Mouse (Mus musculus) heart, embryonic 10.5 days (tissue): ENCODE measurements at regions not wholly inside any gene's neighbourhood (a gene's known extent, or its start where the extent isn't known, plus 50 kb on each side); places are given as distances from the start of the nearest gene placed in this dataset.

Source experiments
- DNase-seq: peaks from one replicate; pipeline ENCODE4 v3.0.0-alpha.2; 2017; ENCODE audit warnings: low spot score
- H3K27ac ChIP-seq: fragments of 300-500 bp; sonication (generic); 2 replicates; pipeline ENCODE4 v1.5.1; 2016; ENCODE audit warnings: mild to moderate bottlenecking
- H3K27me3 ChIP-seq: fragments of 300-500 bp; sonication (generic); 2 replicates; pipeline ENCODE4 v1.6.1; 2016; ENCODE audit warnings: mild to moderate bottlenecking; ENCODE audit not compliant: poor library complexity, insufficient read depth, severe bottlenecking
- H3K36me3 ChIP-seq: fragments of 300-500 bp; sonication (generic); 2 replicates; pipeline ENCODE4 v1.6.1; 2016; ENCODE audit warnings: mild to moderate bottlenecking, moderate library complexity
- H3K4me1 ChIP-seq: fragments of 300-500 bp; sonication (generic); 2 replicates; pipeline ENCODE4 v1.6.1; 2016; ENCODE audit warnings: mild to moderate bottlenecking
- H3K4me3 ChIP-seq: fragments of 300-500 bp; sonication (generic); 2 replicates; pipeline ENCODE4 v1.5.1; 2016; ENCODE audit warnings: mild to moderate bottlenecking, moderate library complexity
- H3K9me3 ChIP-seq: fragments of 300-500 bp; sonication (generic); 2 replicates; pipeline ENCODE4 v1.6.1; 2016; ENCODE audit warnings: mild to moderate bottlenecking, moderate library complexity
- WGBS: fragments of 180-500 bp; shearing (Covaris S2); methylation state at CpG from one replicate; pipeline ENCODE4 v1.1.7; 2016; 5-methylcytosine and 5-hydroxymethylcytosine counted together

- Histone ChIP-seq H3K27me3 (no peaks in the 10 kb centered on the region), H3K36me3 (no peaks in the 10 kb centered on the region), H3K4me1 (peaks cover 79% of the 10 kb centered on the region), H3K27ac (peak overlapping the region; percentile 94), H3K4me3 (peak overlapping the region; percentile 47; the same call in 1 of the 2 replicates), H3K9me3 (no peaks in the 10 kb centered on the region)
- DNase-seq, result no peak
- WGBS, result 53% methylated on average over 4 of the region's 4 CpGs
These were observed 87.6 kb downstream of the 1700001O22Rik start for GRCm38 (mm10) chr2:30715720-30716310.

GRCm38 (mm10) chr2:30713535-30713934 lies 89.9 kb downstream of the 1700001O22Rik start:
- no peak for DNase-seq
- no peaks in the 10 kb centered on the region for H3K36me3 ChIP-seq
- peaks cover 73% of the 10 kb centered on the region for H3K4me1 ChIP-seq
- H3K9me3 ChIP-seq, result no peaks in the 10 kb centered on the region
- WGBS, result 25% methylated on average over 3 of the region's 3 CpGs
- H3K4me3 ChIP-seq, result no peak overlapping the region
- H3K27me3 ChIP-seq, result no peaks in the 10 kb centered on the region
- peak overlapping the region; percentile 96 for H3K27ac ChIP-seq

GRCm38 (mm10) chr2:30712841-30713401 lies 90.5 kb downstream of the 1700001O22Rik start:
- H3K4me1 ChIP-seq, result peaks cover 73% of the 10 kb centered on the region
- H3K27ac ChIP-seq, result peak overlapping the region; percentile 96
- H3K36me3 ChIP-seq, result no peaks in the 10 kb centered on the region
- WGBS, result 54% methylated on average over 9 of the region's 9 CpGs
- no peak for DNase-seq
- H3K27me3 ChIP-seq, result no peaks in the 10 kb centered on the region
- H3K4me3 ChIP-seq, result no peak overlapping the region
- H3K9me3 ChIP-seq, result no peaks in the 10 kb centered on the region

GRCm38 (mm10) chr2:30711853-30712498 lies 91.5 kb downstream of the 1700001O22Rik start:
- peak; percentile 85 for DNase-seq
- WGBS, result under 1% methylated on average over 63 of the region's 63 CpGs
- H3K36me3 ChIP-seq, result no peaks in the 10 kb centered on the region
- peaks cover 72% of the 10 kb centered on the region for H3K4me1 ChIP-seq
- no peaks in the 10 kb centered on the region for H3K9me3 ChIP-seq
- H3K27ac ChIP-seq, result peak overlapping the region; percentile 96
- peak overlapping the region; percentile 68 for H3K4me3 ChIP-seq
- no peaks in the 10 kb centered on the region for H3K27me3 ChIP-seq

GRCm38 (mm10) chr2:30711476-30711852 lies 92.0 kb downstream of the 1700001O22Rik start:
- DNase-seq, result no peak
- H3K36me3 ChIP-seq, result no peaks in the 10 kb centered on the region
- peak overlapping the region; percentile 96 for H3K27ac ChIP-seq
- H3K9me3 ChIP-seq, result no peaks in the 10 kb centered on the region
- 6% methylated on average over 14 of the region's 15 CpGs for WGBS
- H3K4me1 ChIP-seq, result peaks cover 72% of the 10 kb centered on the region
- no peaks in the 10 kb centered on the region for H3K27me3 ChIP-seq
- peak overlapping the region; percentile 68 for H3K4me3 ChIP-seq

GRCm38 (mm10) chr2:30710895-30711294 lies 92.6 kb downstream of the 1700001O22Rik start:
- Histone ChIP-seq H3K4me1 (peaks cover 72% of the 10 kb centered on the region), H3K36me3 (no peaks in the 10 kb centered on the region), H3K4me3 (no peak overlapping the region), H3K27me3 (no peaks in the 10 kb centered on the region), H3K27ac (peak overlapping the region; percentile 96; the same call in 1 of the 2 replicates), H3K9me3 (no peaks in the 10 kb centered on the region)
- 94% methylated on average over 7 of the region's 7 CpGs for WGBS
- no peak for DNase-seq

GRCm38 (mm10) chr2:30709386-30709884 lies 94.0 kb downstream of the 1700001O22Rik start:
- 55% methylated on average over 3 of the region's 3 CpGs for WGBS

GRCm38 (mm10) chr2:30708762-30709385 lies 94.6 kb downstream of the 1700001O22Rik start:
- H3K4me3 ChIP-seq, result peak overlapping the region; percentile 58
- no peaks in the 10 kb centered on the region for H3K27me3 ChIP-seq
- no peaks in the 10 kb centered on the region; the same call in 1 of the 2 replicates for H3K9me3 ChIP-seq
- peaks cover 77% of the 10 kb centered on the region for H3K4me1 ChIP-seq
- DNase-seq, result no peak
- H3K36me3 ChIP-seq, result peaks cover 4% of the 10 kb centered on the region; the same call in 1 of the 2 replicates
- peak overlapping the region; percentile 97 for H3K27ac ChIP-seq
- 67% methylated on average over 4 of the region's 4 CpGs for WGBS

More at GRCm38 (mm10) chr2:30709386-30709884, 94.0 kb downstream of the 1700001O22Rik start:
- H3K36me3 ChIP-seq, result peaks cover 1% of the 10 kb centered on the region; the same call in 1 of the 2 replicates
- peaks cover 77% of the 10 kb centered on the region for H3K4me1 ChIP-seq
- H3K9me3 ChIP-seq, result no peaks in the 10 kb centered on the region
- H3K4me3 ChIP-seq, result no peak overlapping the region
- H3K27ac ChIP-seq, result peak overlapping the region; percentile 97
- H3K27me3 ChIP-seq, result no peaks in the 10 kb centered on the region
- DNase-seq, result no peak

GRCm38 (mm10) chr2:30708001-30708683 lies 95.3 kb downstream of the 1700001O22Rik start:
- DNase-seq, result peak; percentile 82
- Histone ChIP-seq H3K9me3 (no peaks in the 10 kb centered on the region; the same call in 1 of the 2 replicates), H3K4me1 (peaks cover 73% of the 10 kb centered on the region), H3K27me3 (no peaks in the 10 kb centered on the region), H3K27ac (peak overlapping the region; percentile 97), H3K4me3 (peak overlapping the region; percentile 58), H3K36me3 (peaks cover 4% of the 10 kb centered on the region; the same call in 1 of the 2 replicates)
- WGBS, result under 1% methylated on average over 43 of the region's 48 CpGs

GRCm38 (mm10) chr2:30707099-30708000 lies 96.1 kb downstream of the 1700001O22Rik start:
- Histone ChIP-seq H3K9me3 (no peaks in the 10 kb centered on the region; the same call in 1 of the 2 replicates), H3K36me3 (peaks cover 4% of the 10 kb centered on the region; the same call in 1 of the 2 replicates), H3K27ac (peak overlapping the region; percentile 97), H3K27me3 (no peaks in the 10 kb centered on the region), H3K4me1 (peaks cover 71% of the 10 kb centered on the region), H3K4me3 (peak overlapping the region; percentile 58)
- no peak for DNase-seq
- 4% methylated on average over 43 of the region's 44 CpGs for WGBS

- 55% methylated on average over 5 of the region's 5 CpGs for WGBS
- DNase-seq, result no peak
- H3K4me1 ChIP-seq, result peaks cover 62% of the 10 kb centered on the region
- H3K36me3 ChIP-seq, result peaks cover 4% of the 10 kb centered on the region; the same call in 1 of the 2 replicates
- H3K27ac ChIP-seq, result peak overlapping the region; percentile 97
- H3K27me3 ChIP-seq, result no peaks in the 10 kb centered on the region
- no peak overlapping the region for H3K4me3 ChIP-seq
- no peaks in the 10 kb centered on the region; the same call in 1 of the 2 replicates for H3K9me3 ChIP-seq
These were observed 97.4 kb downstream of the 1700001O22Rik start for GRCm38 (mm10) chr2:30706036-30706435.
